21 mouse cellular contexts compared by ENCODE assay signal in genomic region chr17:34518571-34518970, GRCm38 (mm10). TPM values are rescaled to one million over a fixed set of nuclear protein-coding genes. Genes with fewer than 3 reads are reported as not detected.
"Had no signal": no experiment of that assay in that cellular context is flagged by ENCODE, and none has a peak within 500 bp of the region (broad histone marks: within the 10 kb centered on the region; RNA-seq: fewer than 3 reads in every experiment).

No protein-coding gene starts in this region.

RNA-seq across cellular contexts. Expression of gene Btnl6, which starts 1.4 kb away (rescaled TPM):
- polyA plus RNA-seq: heart, adult 2 months; heart, embryonic 11.5 days; heart, embryonic 12.5 days; heart, embryonic 13.5 days; heart, embryonic 14.5 days; heart, embryonic 15.5 days; heart, postnatal 0 days; hindbrain, embryonic 10.5 days; hindbrain, embryonic 11.5 days; hindbrain, embryonic 12.5 days; hindbrain, embryonic 13.5 days; hindbrain, embryonic 14.5 days; hindbrain, embryonic 15.5 days; hindbrain, embryonic 16.5 days; inflammation-experienced regulatory T-cells, adult 6 months; kidney, adult 2 months; kidney, embryonic 14.5 days; kidney, embryonic 15.5 days; kidney, embryonic 16.5 days; kidney, postnatal 0 days had no signal

RNA-seq across cellular contexts. Expression of gene Btnl4, which starts 41.5 kb away (rescaled TPM):
- polyA plus RNA-seq: heart, adult 2 months; heart, embryonic 11.5 days; heart, embryonic 12.5 days; heart, embryonic 13.5 days; heart, embryonic 14.5 days; heart, embryonic 15.5 days; heart, postnatal 0 days; hindbrain, embryonic 10.5 days; hindbrain, embryonic 11.5 days; hindbrain, embryonic 12.5 days; hindbrain, embryonic 13.5 days; hindbrain, embryonic 14.5 days; hindbrain, embryonic 15.5 days; hindbrain, embryonic 16.5 days; hindbrain, postnatal 0 days; inflammation-experienced regulatory T-cells, adult 6 months; kidney, adult 2 months; kidney, embryonic 14.5 days; kidney, embryonic 15.5 days; kidney, embryonic 16.5 days; kidney, postnatal 0 days had no signal
